Mouse (Mus musculus) G1E (cell line): ENCODE measurements around the gene Fgfr2.

Experiments
- CTCF ChIP-seq: IDR thresholded peaks from 2 replicates; pipeline ENCODE4 v1.5.1; 2012; ENCODE audit warnings: low read depth, low read length, inconsistent platforms, mixed read lengths
- TAL1 ChIP-seq: conservative IDR thresholded peaks from 2 replicates; pipeline ENCODE4 v1.6.1; 2012; ENCODE audit warnings: low read depth, low read length, inconsistent platforms, mixed read lengths

DNA sequence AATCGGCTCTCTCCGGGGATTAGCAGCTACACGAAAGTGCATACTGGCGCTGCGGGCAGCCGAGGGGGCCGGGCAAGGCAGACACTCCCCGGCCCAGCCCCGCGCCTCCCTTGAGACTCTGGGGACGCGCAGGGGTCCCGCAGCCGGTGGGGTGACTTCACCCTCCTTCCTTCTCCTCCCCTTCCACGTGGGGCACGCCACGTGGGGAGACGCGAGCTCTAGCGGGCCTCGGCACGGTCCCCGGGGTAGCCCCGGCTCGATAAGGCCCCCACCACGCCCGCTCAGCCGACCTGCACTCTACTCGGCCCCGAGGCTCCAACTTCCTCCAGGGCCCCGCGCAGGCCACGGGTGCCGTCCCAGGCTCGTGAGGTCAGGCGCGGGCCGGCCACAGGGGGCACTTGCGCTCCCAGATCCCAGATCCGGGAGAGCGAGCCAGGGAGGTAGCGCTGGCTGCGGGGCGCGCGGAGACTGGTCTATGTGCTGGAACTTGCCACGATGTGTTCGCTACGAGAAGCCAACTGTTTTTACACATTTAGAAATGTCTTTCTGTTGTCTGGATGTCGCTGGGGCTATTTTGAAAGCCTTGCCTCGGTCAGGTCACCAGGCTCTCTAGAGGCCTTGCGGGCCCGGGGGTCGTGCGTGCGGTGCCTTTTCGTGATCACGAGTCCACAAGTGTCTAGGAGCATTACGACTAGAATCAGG lies 1.0 kb upstream of the Fgfr2 start, which contains the start of gene Ctbp2:
- TF ChIP-seq CTCF (no peak), TAL1 (no peak)
